Mouse (Mus musculus) brown adipose tissue, adult 24 weeks (tissue): Measurements from ENCODE around the gene Krtap4-13. TPM values are rescaled to one million over a fixed set of nuclear protein-coding genes. Genes with fewer than 3 reads are reported as not detected.

ENCODE experiments used
- H3K27ac ChIP-seq: fragments of 200-500 bp; replicated peaks from 2 replicates; pipeline ENCODE4 v1.5.1; 2012; ENCODE audit warnings: low read depth, mild to moderate bottlenecking, low read length
- H3K4me1 ChIP-seq: fragments of 200-500 bp; 2 replicates; pipeline ENCODE4 v1.6.1; 2012; ENCODE audit warnings: low read length, mixed read lengths; ENCODE audit not compliant: control insufficient read depth, insufficient read depth, insufficient read length
- H3K4me3 ChIP-seq: fragments of 200-500 bp; 2 replicates; pipeline ENCODE4 v1.5.1; 2012; ENCODE audit warnings: low read depth, mild to moderate bottlenecking, low read length, moderate library complexity; ENCODE audit not compliant: insufficient read depth
- polyA plus RNA-seq: library from polyadenylated mRNA; stranded (reverse); fragments of >200 nt; gene quantifications from 2 replicates; pipeline ENCODE4 v1.2.4, GENCODE M21; 2012; ENCODE audit not compliant: missing spikeins, insufficient read depth, insufficient read length

Krtap4-13 gene
- polyA plus RNA-seq, 1 experiment = not detected

DNA sequence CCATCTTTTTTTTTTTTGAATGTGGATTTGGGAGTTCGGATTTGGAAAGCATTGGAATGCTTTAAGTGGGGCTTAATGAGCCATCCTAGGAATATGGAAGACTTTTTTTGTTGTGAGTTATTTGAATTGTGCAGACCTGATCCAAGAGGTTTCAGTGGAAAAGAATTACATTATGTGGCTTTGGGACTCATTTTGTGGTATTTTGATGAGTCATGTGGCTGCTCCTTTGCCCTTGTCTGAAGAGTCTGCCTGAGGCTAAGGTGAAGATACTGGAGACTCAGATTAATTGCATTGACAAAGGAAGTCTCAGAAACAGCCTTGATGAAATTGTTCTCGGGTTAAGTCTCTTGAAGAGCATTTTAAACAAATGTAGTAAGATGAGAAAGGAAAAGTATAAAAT lies 41.3 kb downstream of the Krtap4-13 start:
- Histone ChIP-seq H3K4me1 (no peaks in the 10 kb centered on the region), H3K27ac (no peak overlapping the region), H3K4me3 (no peak overlapping the region)

Other genes starting within 250 kb of the Krtap4-13 start
- not detected in 2 replicates for gene Krtap3-1, start 243.3 kb downstream of the Krtap4-13 start, polyA plus RNA-seq
- gene Krtap1-5, start 228.9 kb downstream of the Krtap4-13 start, polyA plus RNA-seq = not detected in 2 replicates
- gene Krtap1-4, start 226.2 kb downstream of the Krtap4-13 start, polyA plus RNA-seq = not detected in 2 replicates
- gene Krtap1-3, start 218.6 kb downstream of the Krtap4-13 start, polyA plus RNA-seq = not detected in 2 replicates
- not detected in 2 replicates for gene Krtap9-3, start 211.8 kb downstream of the Krtap4-13 start, polyA plus RNA-seq
- gene Gm11938, start 206.6 kb downstream of the Krtap4-13 start, polyA plus RNA-seq = not detected in 2 replicates
- gene Gm11937, start 199.7 kb downstream of the Krtap4-13 start, polyA plus RNA-seq = not detected in 2 replicates
- gene Krtap2-4, start 195.0 kb downstream of the Krtap4-13 start, polyA plus RNA-seq = not detected in 2 replicates
- not detected in 2 replicates for gene Gm11562, start 189.5 kb downstream of the Krtap4-13 start, polyA plus RNA-seq
- not detected in 2 replicates for gene Krtap4-1, start 181.7 kb downstream of the Krtap4-13 start, polyA plus RNA-seq
- gene Krtap4-2, start 174.8 kb downstream of the Krtap4-13 start, polyA plus RNA-seq = not detected in 2 replicates
- not detected in 2 replicates for gene Krtap4-7, start 165.8 kb downstream of the Krtap4-13 start, polyA plus RNA-seq
- gene Gm11555, start 159.7 kb downstream of the Krtap4-13 start, polyA plus RNA-seq = not detected in 2 replicates
- not detected in 2 replicates for gene Gm11563, start 150.9 kb downstream of the Krtap4-13 start, polyA plus RNA-seq
- not detected in 2 replicates for gene Krtap4-6, start 143.9 kb downstream of the Krtap4-13 start, polyA plus RNA-seq
- not detected in 2 replicates for gene Gm14190, start 119.2 kb downstream of the Krtap4-13 start, polyA plus RNA-seq
- gene Gm14180, start 75.6 kb downstream of the Krtap4-13 start, polyA plus RNA-seq = not detected in 2 replicates
- gene Gm11595, start 37.0 kb downstream of the Krtap4-13 start, polyA plus RNA-seq = not detected in 2 replicates
- not detected in 2 replicates for gene Krtap4-8, start 29.2 kb downstream of the Krtap4-13 start, polyA plus RNA-seq
- gene Krtap4-9, start 24.7 kb downstream of the Krtap4-13 start, polyA plus RNA-seq = not detected in 2 replicates
- not detected in 2 replicates for gene Gm11596, start 16.4 kb downstream of the Krtap4-13 start, polyA plus RNA-seq
- not detected in 2 replicates for gene Gm11569, start 11.0 kb downstream of the Krtap4-13 start, polyA plus RNA-seq
- gene Gm11554, start 5.4 kb downstream of the Krtap4-13 start, polyA plus RNA-seq = not detected in 2 replicates
- gene Gm11564, start 5.8 kb upstream of the Krtap4-13 start, polyA plus RNA-seq = not detected in 2 replicates
- gene 2300003K06Rik, start 28.2 kb upstream of the Krtap4-13 start, polyA plus RNA-seq = not detected in 2 replicates
- not detected in 2 replicates for gene Krtap4-16, start 41.7 kb upstream of the Krtap4-13 start, polyA plus RNA-seq
- not detected in 2 replicates for gene Gm11568, start 48.0 kb upstream of the Krtap4-13 start, polyA plus RNA-seq
- gene Gm11559, start 54.6 kb upstream of the Krtap4-13 start, polyA plus RNA-seq = not detected in 2 replicates
- gene Krtap9-1, start 63.5 kb upstream of the Krtap4-13 start, polyA plus RNA-seq = not detected in 2 replicates
- not detected in 2 replicates for gene Gm11567, start 69.3 kb upstream of the Krtap4-13 start, polyA plus RNA-seq
- gene Krtap31-1, start 98.0 kb upstream of the Krtap4-13 start, polyA plus RNA-seq = not detected in 2 replicates
- not detected in 2 replicates for gene Gm11565, start 104.9 kb upstream of the Krtap4-13 start, polyA plus RNA-seq
- not detected in 2 replicates for gene Krtap31-2, start 126.4 kb upstream of the Krtap4-13 start, polyA plus RNA-seq
- not detected in 2 replicates for gene Krtap9-5, start 138.6 kb upstream of the Krtap4-13 start, polyA plus RNA-seq
- gene Krtap29-1, start 169.2 kb upstream of the Krtap4-13 start, polyA plus RNA-seq = not detected in 2 replicates
- gene Krtap16-1, start 176.7 kb upstream of the Krtap4-13 start, polyA plus RNA-seq = not detected in 2 replicates
- not detected in 2 replicates for gene Krtap17-1, start 184.1 kb upstream of the Krtap4-13 start, polyA plus RNA-seq
- not detected in 2 replicates for gene Krt33a, start 206.3 kb upstream of the Krtap4-13 start, polyA plus RNA-seq
- not detected in 2 replicates for gene Krt33b, start 220.0 kb upstream of the Krtap4-13 start, polyA plus RNA-seq
- not detected in 2 replicates for gene Krt34, start 231.7 kb upstream of the Krtap4-13 start, polyA plus RNA-seq
- gene Krt31, start 240.7 kb upstream of the Krtap4-13 start, polyA plus RNA-seq = not detected in 2 replicates